Mouse (Mus musculus): ENCODE measurements around the gene Map4. TPM values are rescaled to one million over a fixed set of nuclear protein-coding genes. Genes with fewer than 3 reads are reported as not detected.

The Map4 gene
- 10 to 100 TPM; 72.9 to 73.5 TPM for total RNA-seq (2023)

DNA sequence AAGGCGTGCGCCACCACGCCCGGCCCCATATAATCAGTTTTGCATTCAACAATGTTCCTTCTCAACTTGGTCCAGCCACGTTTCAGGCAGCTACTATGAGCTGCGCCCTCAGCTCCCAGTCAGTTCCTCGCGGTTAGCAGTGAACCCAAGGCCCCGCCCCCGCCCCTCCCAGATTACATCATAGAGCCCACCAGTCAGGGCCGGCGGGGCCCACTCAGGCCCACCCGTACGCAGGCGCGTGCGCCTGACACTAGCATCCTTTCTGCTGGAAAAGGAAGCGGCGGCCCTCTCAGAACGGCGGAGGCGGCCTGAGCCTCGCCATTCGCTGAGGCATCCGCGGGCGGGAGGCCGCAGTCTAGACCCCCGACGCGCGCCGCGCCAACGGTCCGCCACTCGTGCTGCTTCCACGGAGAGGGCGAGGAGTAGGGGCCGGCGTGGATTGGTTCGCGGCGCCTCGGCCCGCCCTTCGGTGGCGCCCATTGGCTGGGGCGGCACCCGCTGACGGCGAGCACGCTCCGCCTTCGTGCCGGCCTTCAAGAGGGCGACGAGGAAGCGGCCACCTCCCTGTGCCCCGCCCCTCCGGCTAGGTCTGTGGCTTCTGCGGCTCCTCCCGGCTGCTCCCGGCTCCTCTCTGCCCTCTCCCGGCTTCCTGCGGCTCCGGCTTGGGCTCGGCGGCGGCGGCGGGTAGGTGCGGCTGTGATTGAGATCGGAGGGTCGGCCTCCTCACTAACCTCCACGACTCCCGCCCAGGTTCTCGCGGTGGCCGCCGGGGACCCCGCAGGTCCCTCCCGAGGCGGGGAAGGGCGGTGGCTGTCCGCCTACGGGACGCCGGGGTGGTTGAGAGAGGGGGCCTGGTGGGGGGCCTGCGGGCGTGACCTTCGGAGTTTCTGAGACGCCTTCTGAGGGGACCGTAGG, at the start of gene Map4:
TSS of gene Map4 (plus strand) at position 204 of the 915 bp plus-strand sequence.

DNA sequence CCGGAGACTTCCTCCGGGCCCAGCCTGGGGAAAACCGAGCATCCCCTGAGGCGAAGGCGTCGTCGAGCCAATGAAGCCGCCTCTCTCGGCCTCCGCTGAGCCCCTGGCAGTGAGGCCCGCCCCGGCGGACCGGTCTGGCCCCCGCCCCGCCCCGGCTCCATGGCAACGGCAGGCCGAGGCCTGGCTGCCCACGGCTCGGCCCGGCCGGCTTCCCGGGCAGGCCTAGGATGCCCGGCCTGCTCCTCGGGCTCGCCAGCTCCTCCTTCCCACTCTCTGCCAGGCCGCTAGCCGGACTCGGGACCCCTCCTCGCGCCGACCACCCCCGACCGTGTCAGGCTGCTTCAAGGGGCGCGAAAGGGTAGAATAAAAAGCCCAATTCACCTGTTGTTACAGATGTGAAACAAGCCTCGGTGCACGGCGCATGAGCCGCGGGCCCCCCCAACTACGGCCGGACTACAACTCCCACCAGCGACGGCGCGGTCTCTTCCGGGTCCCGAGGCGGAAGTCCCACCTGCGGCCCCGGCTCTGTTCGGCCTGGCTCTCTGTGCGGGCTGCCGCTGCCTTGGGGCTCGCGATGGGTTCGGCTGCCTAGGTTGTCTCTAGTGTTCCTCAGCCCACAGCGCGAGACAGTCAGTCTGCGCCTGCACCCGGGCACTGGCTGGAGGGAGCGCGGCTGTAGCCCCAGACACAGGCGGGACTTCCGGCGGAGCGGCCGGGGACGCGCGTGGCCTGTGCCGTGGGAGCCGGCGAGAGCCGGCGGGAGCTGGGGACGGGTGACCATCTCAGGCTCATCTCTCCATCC, 185.9 kb downstream of the Map4 start, which contains the start of gene Smarcc1:
TSS of gene Smarcc1 (plus strand) at position 732 of the 802 bp plus-strand sequence.

DNA sequence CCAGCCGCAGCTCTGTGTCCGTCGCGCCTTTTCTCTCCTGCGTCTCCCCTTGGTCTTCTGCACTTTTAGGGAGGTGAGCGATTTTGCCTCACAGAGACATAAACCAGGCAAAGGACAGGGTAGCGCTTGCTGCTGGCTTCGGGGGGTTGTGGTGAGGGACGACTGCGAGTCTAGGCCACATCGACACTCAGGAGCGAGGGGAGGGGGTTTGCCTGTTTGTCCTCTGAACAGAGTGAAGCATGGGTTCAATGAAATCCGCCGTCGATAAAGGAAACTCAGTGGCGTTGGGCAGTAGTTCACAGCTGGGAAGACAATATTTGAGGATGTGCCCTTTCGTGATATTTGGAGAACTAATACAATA, 186.5 kb downstream of the Map4 start, which contains the start of gene Dhx30:
TSS of gene Dhx30 (minus strand) at position 52 of the 361 bp plus-strand sequence.

Other genes starting within 250 kb of the Map4 start
- gene Fbxw18, start 228.8 kb upstream of the Map4 start, total RNA-seq (2023) = not detected
- gene Fbxw26, start 185.4 kb upstream of the Map4 start, total RNA-seq (2023) = not detected
- not detected for gene Fbxw27, start 140.8 kb upstream of the Map4 start, total RNA-seq (2023)
- not detected for gene Spink8, start 119.2 kb upstream of the Map4 start, total RNA-seq (2023)
- 10 to 100 TPM; 18.1 to 23.2 TPM for gene Nme6, start 98.7 kb upstream of the Map4 start, total RNA-seq (2023)
- 1 to 10 TPM; 1.0 to 2.1 TPM for gene Camp, start 81.8 kb upstream of the Map4 start, total RNA-seq (2023)
- 10 to 100 TPM; 10.6 to 11.5 TPM for gene Cdc25a, start 55.9 kb upstream of the Map4 start, total RNA-seq (2023)
- gene Smarcc1, start 186.2 kb downstream of the Map4 start, total RNA-seq (2023) = 10 to 100 TPM; 71.6 to 77.3 TPM
- 100 to 1,000 TPM; 159 to 173 TPM for gene Dhx30, start 186.4 kb downstream of the Map4 start, total RNA-seq (2023)

All from B cell, adult 67 days (primary cell).